Mouse (Mus musculus): ENCODE results near the gene Pdgfc.

Pdgfc gene

DNA sequence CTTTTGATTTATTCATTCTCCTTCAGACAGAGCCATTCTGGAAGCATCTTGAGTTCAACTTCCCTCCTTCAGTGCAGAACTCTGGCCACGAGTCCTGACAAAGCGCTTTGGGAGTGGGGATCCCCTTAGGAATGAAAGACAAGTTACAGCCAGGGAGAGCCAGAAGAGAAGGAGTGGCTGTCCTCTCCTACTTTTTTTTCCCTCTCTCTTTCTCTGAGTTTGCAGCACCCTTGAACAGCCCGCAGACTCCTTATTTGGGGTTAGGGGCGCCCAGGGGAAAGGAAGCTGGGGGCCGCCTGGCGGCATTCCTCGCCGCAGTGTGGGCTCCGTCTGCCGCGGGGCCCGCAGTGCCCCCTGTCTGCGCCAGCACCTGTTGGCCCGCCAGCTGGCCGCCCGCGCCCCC lies at the start of gene Pdgfc:
Gene Pdgfc (plus strand): TSS at position 266 of the 403 bp plus-strand sequence.
- no peak for DNase-seq (ENCODE audit: low read depth)

DNA sequence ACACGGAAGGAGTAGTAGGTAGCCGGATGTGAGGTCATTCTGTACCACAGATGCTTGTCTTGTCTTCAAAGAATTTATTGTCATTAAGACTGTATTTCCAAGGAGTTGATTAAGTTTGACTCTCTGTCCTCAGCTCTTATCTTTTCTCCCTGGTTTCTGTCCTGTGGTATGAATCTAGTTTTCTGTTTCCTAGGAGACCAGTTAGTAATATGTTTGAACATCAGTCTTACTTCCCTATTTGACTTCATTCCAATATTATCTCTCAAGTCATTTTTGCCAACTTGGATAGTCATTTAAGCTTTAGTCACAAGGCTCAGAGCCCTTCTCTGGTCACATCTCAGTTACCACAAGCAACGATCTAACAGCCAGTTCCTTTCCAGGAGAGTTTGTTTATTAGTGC lies 27.0 kb upstream of the Pdgfc start:
- DNase-seq (ENCODE audit: low read depth), result no peak

- no peak for DNase-seq (ENCODE audit: low read depth)
Measured at GRCm38 (mm10) chr3:81009899-81010298, 26.3 kb upstream of the Pdgfc start.

DNA sequence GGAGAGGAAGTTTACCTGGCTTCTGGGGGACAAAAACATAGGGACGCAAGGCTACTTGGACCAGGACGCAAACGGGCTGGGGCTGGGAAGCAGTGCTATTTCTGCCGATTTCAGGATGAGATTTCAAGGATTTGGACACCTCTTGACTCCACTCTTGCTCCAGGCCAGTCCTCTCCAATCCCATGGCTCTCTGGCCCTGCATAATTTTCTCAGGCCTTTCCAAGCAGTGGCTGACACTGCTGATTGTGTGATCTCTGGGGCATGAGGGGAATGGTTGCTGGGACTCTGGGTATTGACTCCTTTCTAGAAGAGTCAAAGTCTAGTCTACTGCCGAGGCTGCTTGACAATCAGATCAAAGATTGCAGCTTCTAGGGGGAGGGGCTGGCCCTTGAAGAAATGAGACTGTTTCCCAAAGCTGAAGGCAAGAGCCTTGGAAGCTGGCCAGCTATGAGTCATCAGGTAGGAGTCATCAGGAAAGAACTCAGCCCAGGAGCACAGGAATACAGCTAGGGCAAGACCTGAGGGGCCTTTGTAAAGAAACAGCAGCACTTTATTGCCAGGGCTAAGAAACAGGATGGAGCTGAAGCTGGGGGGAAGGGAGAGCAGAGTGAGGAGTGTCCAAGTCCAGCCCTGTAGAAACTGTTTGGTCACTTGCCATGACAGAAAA lies 18.7 kb upstream of the Pdgfc start:
- peak; percentile 95 for DNase-seq (ENCODE audit: low read depth)

- no peak for DNase-seq (ENCODE audit: low read depth)
Measured at GRCm38 (mm10) chr3:81020064-81020463, 16.2 kb upstream of the Pdgfc start.

DNA sequence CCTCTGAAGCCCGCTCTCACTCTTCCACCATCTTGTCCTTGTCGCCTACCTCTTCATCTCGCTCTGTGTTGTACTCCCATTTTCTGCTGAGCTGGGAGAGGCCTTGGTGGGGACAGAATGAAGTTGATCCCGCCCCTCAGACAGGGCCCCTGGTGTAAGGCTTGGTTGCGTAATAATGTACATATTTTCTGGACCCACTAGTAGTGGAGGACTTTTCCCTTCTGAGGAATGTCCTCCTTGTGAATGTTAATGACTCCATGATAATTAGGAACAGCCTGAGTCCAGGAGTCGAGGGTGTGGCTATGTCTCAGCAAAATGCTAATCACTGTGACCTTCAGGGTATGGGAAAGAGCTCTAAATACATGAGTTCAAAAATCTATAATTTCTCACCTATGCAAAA lies 14.4 kb upstream of the Pdgfc start:
- DNase-seq (ENCODE audit: low read depth), result no peak

DNA sequence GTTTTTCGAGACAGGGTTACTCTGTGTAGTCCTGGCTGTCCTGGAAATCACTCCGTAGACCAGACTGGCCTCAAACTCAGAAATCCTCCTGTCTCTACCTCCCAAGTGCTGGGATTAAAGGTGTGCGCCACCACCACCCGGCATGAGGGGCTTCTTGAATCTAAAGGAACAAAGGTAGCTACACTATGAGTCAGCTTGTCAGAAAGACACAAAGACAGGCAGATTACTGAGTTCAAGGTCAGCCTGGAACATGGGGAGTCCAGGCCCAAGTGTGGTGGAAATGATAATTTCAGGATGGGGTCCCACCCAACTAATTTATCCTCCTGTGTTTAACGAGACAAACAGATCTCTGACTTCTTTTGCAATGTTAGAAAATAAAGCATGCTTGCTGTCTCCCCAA lies 13.9 kb upstream of the Pdgfc start:
- no peak for DNase-seq (ENCODE audit: low read depth)

DNA sequence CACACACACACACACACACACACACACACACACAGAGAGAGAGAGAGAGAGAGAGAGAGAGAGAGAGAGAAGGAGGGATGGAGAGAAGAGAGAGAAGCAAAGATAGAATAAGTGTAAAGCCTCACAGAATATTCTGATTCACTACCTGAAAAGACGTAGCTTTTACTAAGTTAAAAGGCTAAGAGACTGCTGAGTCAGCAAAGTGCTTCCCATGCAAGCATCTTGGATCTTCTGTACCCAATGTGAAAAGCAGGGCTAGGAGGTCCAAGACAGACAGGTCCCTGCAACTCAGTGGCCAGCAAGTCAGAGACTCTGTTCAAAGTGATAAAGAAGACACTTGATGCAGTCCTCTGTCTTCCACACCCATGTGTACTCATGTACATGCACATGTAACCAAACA lies 13.4 kb upstream of the Pdgfc start:
- no peak for DNase-seq (ENCODE audit: low read depth)

GRCm38 (mm10) chr3:81023568-81023967 lies 12.6 kb upstream of the Pdgfc start:
- no peak for DNase-seq (ENCODE audit: low read depth)

DNA sequence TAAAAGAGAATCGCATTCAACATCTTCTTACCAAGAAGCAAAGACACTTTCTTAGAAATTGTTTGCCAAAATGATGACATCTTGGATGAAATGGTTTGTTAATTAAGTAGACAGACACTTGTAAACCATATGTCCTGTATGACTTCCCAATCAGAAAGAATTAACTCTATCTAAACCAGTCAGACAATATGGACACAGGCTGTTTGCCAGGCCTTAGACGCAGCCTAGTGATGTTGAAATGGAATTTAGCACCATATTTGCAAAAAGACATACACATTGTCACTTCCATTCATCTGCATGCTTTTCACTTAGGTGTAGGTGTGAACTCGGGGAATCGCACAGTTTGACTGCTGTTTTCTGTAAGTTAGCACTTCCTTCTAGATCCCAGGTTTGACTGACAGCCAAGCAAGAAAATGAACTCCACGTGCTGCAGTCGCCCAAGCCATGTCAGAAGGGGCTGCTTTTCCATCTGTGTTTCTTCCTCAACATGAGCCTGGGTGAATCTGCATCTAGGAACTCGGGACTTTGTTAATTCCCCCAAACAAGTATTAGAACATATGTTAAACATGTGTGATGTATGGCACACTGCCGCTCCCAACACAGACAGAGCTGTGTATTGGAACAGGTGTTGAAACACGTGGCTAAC lies 10.5 kb upstream of the Pdgfc start:
- no peak for DNase-seq (ENCODE audit: low read depth)

GRCm38 (mm10) chr3:81028361-81028760 lies 7.9 kb upstream of the Pdgfc start:
- no peak for DNase-seq (ENCODE audit: low read depth)

GRCm38 (mm10) chr3:81029321-81029720 lies 6.9 kb upstream of the Pdgfc start:
- no peak for DNase-seq (ENCODE audit: low read depth)

GRCm38 (mm10) chr3:81029909-81030308 lies 6.3 kb upstream of the Pdgfc start:
- DNase-seq (ENCODE audit: low read depth), result no peak

DNA sequence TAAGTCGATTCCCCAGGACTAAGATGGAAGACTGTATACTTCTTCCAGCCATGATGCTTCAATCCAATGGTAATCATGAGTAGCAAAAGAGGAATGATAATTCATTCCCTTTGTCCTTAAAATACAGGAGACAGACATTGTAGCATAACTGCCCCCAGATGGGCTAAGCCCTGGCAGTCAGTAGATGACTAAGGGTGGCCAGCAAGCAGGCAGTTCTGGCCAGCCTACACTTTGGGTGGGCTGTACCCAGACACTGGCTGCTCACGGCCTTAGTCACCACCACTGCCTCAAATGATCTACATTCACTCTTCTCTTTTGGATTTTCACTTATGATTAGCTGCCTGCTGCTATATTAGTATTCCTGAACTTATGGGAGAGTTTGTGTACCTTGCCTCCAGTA lies 5.9 kb upstream of the Pdgfc start:
- DNase-seq (ENCODE audit: low read depth), result peak; percentile 60

GRCm38 (mm10) chr3:81032014-81032413 lies 4.2 kb upstream of the Pdgfc start:
- DNase-seq (ENCODE audit: low read depth), result no peak

DNA sequence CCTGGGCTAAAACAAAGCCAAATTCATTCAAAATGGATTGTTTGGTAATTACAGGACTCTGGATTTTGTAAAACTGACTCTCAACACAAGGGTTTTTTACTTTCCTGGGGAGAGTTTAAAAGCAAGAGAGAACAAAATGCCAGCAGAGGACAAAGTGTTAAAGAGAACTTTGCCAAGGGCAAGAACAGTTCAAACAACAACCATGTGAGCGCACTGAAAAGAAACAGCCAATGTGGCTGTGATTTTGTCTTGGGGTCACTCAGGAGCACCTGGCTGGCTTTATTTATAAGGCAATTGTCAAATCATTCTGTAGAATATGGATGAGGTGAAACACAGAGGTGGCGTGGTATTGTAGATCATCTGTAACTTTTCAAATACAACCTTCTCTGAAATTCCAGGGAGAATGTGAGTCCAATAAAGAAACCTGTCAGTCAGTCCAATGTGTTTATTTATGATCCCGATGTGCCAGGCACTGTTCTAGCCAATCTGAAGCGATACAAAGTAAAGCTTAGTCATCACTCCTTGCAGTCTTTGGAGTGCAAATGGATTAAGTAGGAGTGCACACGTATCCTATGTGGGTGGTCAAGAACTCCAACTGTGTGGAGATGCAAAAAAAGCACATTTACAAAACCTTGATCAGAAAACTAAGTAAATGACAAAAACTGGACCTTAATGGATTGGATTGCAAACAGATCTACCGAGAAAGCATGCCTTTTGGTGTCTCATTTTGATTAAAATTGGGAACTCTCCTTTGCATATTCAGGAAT lies 1.7 kb upstream of the Pdgfc start:
- DNase-seq (ENCODE audit: low read depth), result no peak

GRCm38 (mm10) chr3:81036554-81037311 lies 517 bp downstream of the Pdgfc start:
- no peak for DNase-seq (ENCODE audit: low read depth)

GRCm38 (mm10) chr3:81037312-81037859 lies 1.2 kb downstream of the Pdgfc start:
- DNase-seq (ENCODE audit: low read depth), result no peak

DNA sequence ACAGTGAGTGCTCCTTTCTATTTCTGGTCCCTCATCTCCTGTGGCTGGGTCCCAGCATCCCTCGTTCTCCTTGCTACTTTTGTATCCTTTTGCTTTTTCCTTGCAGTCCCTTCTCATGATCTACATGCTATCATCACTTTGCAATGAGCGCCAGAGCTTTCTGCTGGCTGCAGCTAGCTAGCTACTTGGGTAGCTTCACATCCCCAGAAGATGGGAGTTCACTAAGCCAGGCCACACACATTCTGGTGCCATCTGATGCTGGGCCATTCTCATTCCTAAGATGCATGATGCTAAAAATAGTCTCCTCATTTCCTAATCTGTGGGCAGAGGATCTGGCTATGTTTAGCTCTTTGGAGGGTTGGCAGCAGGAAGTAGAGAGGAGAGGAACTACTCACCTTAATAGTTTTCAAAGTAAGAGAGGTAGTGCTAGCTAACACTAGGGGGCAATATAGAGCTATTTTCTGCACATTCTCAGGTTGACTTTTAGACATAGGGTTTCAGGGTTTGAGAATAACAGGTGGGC lies 3.0 kb downstream of the Pdgfc start:
- DNase-seq (ENCODE audit: low read depth), result no peak

DNA sequence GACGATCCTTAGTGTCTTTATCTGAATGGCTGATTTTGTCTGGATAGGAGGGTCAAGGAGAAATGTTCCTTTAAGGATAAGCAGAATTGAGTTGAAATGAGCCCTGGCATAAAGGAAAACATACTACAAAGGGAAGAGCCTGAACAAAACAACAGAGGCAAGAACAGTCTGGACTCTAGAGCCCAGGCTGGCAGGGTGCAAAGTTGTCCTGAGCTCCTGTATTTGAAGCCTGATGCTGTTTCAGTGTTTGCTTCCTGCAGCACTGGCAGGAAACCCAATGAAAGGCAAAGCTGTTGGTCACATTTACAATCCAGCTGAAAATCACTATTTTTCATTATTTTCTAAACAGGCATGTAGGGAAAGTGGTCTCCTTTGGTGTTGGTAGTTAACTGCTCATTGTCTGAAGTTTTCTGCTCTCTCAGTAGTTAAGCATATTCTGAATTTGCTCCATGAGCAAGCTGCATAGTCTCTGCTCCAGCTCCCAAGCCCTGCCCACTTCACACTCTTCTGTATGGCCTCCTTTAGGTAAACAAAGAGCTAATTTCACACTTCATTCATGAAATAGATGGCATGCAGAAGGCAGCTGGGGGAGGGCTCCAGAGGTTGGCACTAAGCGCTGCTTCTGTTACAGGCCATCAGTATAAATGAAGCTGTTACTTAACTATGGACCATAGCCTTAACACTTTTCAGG lies 8.6 kb downstream of the Pdgfc start:
- DNase-seq (ENCODE audit: low read depth), result no peak

DNA sequence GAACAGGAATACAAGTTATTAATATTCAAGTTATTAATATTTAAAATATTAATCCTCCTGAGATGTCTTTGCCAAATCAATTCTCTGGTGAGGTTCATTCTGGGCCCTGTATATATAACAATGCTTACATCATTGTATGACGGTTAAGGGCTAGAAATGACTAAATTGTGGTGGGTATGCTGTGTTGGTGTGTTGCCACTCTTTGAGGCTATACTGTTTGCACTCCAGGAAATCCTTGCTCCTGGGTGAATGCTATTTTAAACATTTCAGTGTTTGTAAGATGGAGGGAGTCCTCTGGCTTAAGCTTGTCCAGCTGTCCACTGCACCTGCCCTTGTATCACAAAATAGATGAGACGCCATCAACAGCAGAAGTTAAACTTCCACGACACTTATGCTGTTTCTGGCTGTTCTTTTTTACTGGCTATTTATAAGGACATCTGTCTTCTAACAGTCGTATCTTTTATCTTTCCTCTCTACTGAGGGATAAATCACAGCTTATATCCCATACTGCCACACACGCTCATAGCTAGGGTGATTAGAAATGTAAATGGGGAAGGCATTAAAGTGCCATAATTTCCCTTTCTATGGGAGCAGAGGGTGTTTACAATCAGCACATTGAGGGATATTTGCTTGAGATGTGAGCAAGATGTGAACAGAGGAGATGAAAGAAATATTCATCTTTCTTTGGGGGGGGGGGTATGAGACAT lies 9.3 kb downstream of the Pdgfc start:
- no peak for DNase-seq (ENCODE audit: low read depth)

Measured in fibroblast of lung, adult 2 months (primary cell).